Mouse (Mus musculus) cerebellum, adult 2 months (tissue): Measurements from ENCODE around the gene Usf3. TPM values are rescaled to one million over a fixed set of nuclear protein-coding genes. Genes with fewer than 3 reads are reported as not detected.

Source experiments
- DNase-seq, 2 experiments: peaks; one replicate each; pipeline ENCODE4 v3.0.0; 2021
- H3K27ac ChIP-seq: fragments of 200-500 bp; 2 replicates; pipeline ENCODE4 v1.5.1; 2012; ENCODE audit warnings: low read length, control low read depth, inconsistent platforms; ENCODE audit not compliant: insufficient read depth
- H3K27me3 ChIP-seq: fragments of 200-500 bp; 2 replicates; pipeline ENCODE4 v1.6.1; 2012; ENCODE audit warnings: inconsistent platforms, mild to moderate bottlenecking, low read length, moderate library complexity; ENCODE audit not compliant: control insufficient read depth, insufficient read depth
- H3K4me1 ChIP-seq: fragments of 200-500 bp; 2 replicates; pipeline ENCODE4 v1.6.1; 2011; ENCODE audit warnings: low read length; ENCODE audit not compliant: control insufficient read depth, insufficient read depth
- H3K4me3 ChIP-seq: fragments of 200-500 bp; replicated peaks from 2 replicates; pipeline ENCODE3; 2011; ENCODE audit warnings: mild to moderate bottlenecking, low read depth, low read length, control low read depth; ENCODE audit not compliant: insufficient read depth
- CTCF ChIP-seq: fragments of 200-500 bp; IDR thresholded peaks from 2 replicates; pipeline ENCODE4 v1.5.1; 2011; ENCODE audit warnings: low read depth, mild to moderate bottlenecking, control low read depth, low read length, moderate library complexity, borderline replicate concordance; ENCODE audit not compliant: insufficient read depth
- POLR2A ChIP-seq: fragments of 200-500 bp; IDR thresholded peaks from 2 replicates; pipeline ENCODE4 v1.6.1; 2011; ENCODE audit warnings: low read length, control low read depth, borderline replicate concordance; ENCODE audit not compliant: insufficient read depth
- WGBS: fragments of 180-500 bp; shearing (Covaris S2); methylation state at CpG from one replicate; pipeline ENCODE4 v1.1.7; 2018; 5-methylcytosine and 5-hydroxymethylcytosine counted together
- polyA plus RNA-seq: library from polyadenylated mRNA; depleted of rRNA; stranded (reverse); fragments of >200 nt; gene quantifications from 2 replicates; pipeline ENCODE4 v1.2.3, GENCODE M21; 2012

The Usf3 gene
- polyA plus RNA-seq, 1 experiment, result 14.2 TPM

DNA sequence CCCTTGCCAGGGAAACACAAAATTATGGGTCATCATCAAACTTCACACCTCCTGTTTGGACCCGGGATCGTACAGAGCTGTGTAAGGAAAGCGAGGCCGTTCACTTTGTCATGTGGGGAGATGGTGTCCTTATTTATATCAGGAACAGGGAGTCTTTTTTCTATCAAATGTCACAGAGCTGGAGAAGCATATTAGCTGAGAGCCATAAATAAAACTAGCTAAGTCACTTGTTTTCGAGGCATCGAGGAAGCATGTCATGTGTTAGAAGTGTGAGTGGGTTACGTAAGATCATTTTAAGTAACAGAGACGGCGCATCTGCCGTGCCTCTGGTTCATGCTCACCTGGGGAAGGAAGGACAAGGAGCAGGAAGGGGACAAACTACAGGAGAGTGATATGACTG lies 76.9 kb downstream of the Usf3 start:
- no peak overlapping the region for H3K27ac ChIP-seq
- DNase-seq, result no peak
- peaks cover 13% of the 10 kb centered on the region for H3K4me1 ChIP-seq
- H3K27me3 ChIP-seq, result no peaks in the 10 kb centered on the region
- TF ChIP-seq POLR2A, result no peak
- TF ChIP-seq CTCF, result no peak
- WGBS, result 94% methylated on average over 10 of the region's 10 CpGs
- H3K4me3 ChIP-seq, result no peak overlapping the region

DNA sequence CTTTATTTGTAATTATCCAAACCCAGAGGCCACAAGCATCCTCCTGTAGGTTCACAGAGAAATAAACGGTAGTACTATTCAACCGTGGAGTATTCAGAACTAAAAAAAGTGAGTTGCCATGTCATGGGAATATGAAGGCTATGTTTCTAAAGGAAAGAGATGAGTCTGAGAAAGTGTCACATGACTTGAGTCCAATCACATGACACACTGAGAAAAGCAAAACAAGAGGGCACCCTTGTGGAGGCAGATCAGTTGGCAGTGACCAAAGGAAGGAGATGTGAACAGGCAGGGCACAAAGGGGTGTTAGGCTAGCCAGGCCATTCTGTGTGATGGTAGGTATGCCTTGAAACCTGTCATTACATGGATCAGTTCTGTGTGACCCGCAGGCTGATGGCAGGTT lies 79.7 kb downstream of the Usf3 start:
- DNase-seq, result no peak
- H3K27me3 ChIP-seq, result no peaks in the 10 kb centered on the region
- TF ChIP-seq POLR2A (no peak), CTCF (no peak)
- 0 out of 2 replicates have a peak overlapping the region, but pooled peaks have one; percentile 3 for H3K27ac ChIP-seq
- H3K4me1 ChIP-seq, result peaks cover 19% of the 10 kb centered on the region
- H3K4me3 ChIP-seq, result no peak overlapping the region
- 96% methylated on average over 3 of the region's 3 CpGs for WGBS

DNA sequence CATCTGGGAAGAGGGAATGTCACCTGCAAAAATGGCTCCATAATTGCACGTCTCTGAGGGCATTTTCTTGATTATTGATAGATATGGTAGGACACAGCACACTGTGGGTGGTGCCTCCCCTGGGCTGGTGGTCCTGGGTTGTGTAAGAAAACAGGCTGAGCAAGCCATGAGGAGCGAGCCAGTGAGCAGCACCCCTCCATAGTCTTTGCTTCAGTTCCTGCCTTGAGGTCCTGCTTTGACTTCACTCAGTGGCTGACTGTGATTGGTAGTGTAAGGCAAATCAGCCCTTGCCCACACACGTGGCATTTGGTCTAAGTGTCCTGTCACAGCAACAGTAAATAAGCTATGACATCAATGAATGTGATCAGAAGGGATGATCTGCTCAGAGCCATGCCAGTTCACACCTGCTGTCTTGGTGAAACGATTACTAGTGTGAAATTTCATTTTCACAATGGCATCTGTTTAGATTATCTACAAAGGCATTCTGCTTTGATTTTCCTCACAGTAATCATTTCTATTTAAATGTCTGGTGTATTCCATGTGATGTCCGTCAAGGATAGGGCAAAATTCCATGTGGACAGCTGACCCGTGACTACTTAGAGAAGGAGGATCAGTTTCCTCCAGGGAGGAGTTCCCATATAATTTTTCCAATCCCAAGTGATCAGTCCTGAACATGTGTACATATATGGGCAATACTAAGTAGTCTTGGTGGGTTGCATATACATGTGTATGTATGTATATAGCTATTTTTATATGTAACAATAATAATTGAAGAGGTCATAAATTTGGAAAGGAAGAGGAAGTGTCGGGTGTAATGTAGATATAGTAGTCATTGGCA lies 81.0 kb downstream of the Usf3 start:
- TF ChIP-seq POLR2A (no peak), CTCF (no peak)
- no peak overlapping the region for H3K4me3 ChIP-seq
- H3K27ac ChIP-seq, result peak overlapping the region; percentile 74
- H3K4me1 ChIP-seq, result peaks cover 19% of the 10 kb centered on the region
- DNase-seq, result peak; percentile 49 to 73
- WGBS, result 34% methylated on average over 7 of the region's 7 CpGs
- H3K27me3 ChIP-seq, result no peaks in the 10 kb centered on the region

DNA sequence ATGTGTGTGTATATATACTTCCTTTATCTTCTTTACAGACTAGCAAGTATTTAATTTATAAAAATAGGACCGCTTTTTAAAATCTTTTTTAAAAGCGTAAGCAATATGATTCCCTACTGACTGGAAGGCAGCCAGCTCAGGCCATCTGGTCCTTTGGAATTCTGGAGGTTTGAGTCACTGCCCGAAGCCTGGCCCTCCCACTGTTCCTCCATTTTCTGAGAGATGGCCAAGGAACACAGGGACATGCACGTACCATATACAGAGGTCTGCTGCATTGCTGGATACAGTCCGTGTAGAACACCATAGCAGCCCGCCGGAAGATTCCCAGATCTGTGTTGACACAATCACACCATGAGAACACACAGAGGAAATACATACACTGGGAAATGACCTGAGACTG lies 81.7 kb downstream of the Usf3 start:
- peak; percentile 95 to 96 for DNase-seq
- H3K27me3 ChIP-seq, result no peaks in the 10 kb centered on the region
- H3K4me1 ChIP-seq, result peaks cover 19% of the 10 kb centered on the region
- 9% methylated on average over 7 of the region's 7 CpGs for WGBS
- peak overlapping the region; percentile 96 for H3K27ac ChIP-seq
- no peak overlapping the region for H3K4me3 ChIP-seq
- TF ChIP-seq CTCF, result no peak
- peak; percentile 53; the same call in 1 of the 2 replicates for TF ChIP-seq POLR2A

DNA sequence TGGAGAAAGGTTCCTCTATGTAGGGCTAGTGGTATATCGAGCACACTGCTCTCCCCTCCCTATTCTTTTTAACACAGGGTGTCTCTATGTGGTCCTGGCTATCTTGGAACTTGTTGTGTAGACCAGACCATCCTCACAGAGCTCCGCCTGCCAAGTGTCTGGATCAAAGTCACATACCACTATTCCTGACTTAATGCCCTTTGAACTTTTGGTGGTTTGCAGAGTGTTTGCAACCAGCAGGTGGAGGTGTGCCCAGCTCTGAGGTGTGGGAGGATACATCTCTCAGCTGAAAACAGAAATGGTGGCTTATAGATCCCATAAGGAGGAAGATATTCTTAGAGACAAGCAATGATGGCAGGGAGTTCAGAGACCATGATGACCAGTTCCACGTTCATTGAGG lies 84.4 kb downstream of the Usf3 start:
- no peak for DNase-seq
- H3K27ac ChIP-seq, result no peak overlapping the region
- 94% methylated on average over 3 of the region's 3 CpGs for WGBS
- H3K27me3 ChIP-seq, result no peaks in the 10 kb centered on the region
- no peak overlapping the region for H3K4me3 ChIP-seq
- TF ChIP-seq CTCF (no peak), POLR2A (no peak)
- peaks cover 19% of the 10 kb centered on the region for H3K4me1 ChIP-seq

DNA sequence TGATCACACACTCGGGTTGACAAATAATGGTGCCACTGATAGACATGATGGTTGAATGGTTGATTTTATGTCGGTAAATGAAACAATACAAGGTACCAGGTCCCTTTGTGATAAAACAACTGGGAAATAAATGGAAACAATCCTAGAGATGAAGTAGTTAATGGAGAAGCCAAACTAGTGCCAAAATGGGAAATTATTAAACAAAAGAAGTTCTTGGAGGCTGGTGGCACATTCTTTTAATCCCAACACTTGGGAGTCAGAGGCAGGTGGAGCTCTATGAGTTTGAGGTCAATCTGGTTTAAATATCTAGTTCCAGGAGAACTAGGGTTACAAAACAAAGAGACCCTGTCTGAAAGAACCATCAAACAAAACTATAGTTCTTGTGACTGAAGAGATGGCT lies 91.9 kb downstream of the Usf3 start:
- no peaks in the 10 kb centered on the region for H3K27me3 ChIP-seq
- DNase-seq, result no peak
- H3K4me3 ChIP-seq, result no peak overlapping the region
- no peak overlapping the region for H3K27ac ChIP-seq
- WGBS, result 66% methylated on average over 2 of the region's 2 CpGs
- H3K4me1 ChIP-seq, result no peaks in the 10 kb centered on the region
- no peak for TF ChIP-seq CTCF
- no peak for TF ChIP-seq POLR2A

DNA sequence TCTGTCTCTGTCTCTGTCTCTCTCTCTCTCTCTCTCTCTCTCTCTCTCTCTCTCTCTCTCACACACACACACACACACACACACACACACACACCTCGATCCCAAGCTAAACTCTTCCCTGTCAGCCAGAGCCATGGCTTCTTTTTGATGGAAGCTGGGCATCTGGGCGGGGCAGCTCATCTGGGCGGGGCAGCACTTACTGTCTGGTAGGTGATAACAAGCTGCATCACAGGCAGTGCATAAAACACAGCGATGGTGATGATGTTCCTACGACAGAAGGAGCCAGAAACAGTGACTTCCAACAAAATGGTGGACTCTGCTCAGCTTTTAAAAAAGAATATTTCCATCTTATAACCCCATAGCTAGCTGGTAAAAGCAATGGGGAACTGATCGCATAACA lies 92.5 kb downstream of the Usf3 start:
- no peak for TF ChIP-seq POLR2A
- TF ChIP-seq CTCF, result no peak
- no peak overlapping the region for H3K27ac ChIP-seq
- no peaks in the 10 kb centered on the region for H3K4me1 ChIP-seq
- no peaks in the 10 kb centered on the region for H3K27me3 ChIP-seq
- WGBS, result 91% methylated on average over 6 of the region's 6 CpGs
- H3K4me3 ChIP-seq, result no peak overlapping the region
- no peak for DNase-seq
